Mouse (Mus musculus) urinary bladder, postnatal 4 days (tissue): ENCODE data around the gene Sec14l2.
"Not testable (repeated sequence)": the region's sequence is repeated elsewhere in the genome, so short reads cannot be mapped to it uniquely, and the experiment has no call there.

ENCODE experiments used
- DNase-seq, 2 experiments: peaks; one replicate each; pipeline ENCODE4 v3.0.0; 2021 to 2022; ENCODE audit warnings: low spot score in 2 of 2

The Sec14l2 gene

DNA sequence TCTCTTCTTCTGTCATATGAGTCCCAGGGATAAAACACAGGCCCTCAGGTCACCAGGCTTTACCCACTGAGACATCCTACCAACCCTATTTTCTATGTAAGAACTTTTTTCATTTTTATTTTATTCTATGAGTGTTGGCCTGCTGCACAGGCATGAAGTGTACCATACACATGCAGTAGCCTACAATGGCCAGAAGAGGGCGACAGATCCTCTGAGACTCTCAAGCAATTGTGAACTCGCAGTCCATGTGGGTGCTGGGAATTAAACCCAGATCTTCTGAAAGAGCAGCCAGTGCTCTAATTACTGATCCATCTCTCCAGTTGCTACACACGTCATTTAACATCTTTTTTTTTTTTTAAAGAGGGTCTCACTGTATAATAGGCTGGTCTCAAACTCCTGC is 10.2 kb upstream of the Sec14l2 start:
- DNase-seq = no peak

DNA sequence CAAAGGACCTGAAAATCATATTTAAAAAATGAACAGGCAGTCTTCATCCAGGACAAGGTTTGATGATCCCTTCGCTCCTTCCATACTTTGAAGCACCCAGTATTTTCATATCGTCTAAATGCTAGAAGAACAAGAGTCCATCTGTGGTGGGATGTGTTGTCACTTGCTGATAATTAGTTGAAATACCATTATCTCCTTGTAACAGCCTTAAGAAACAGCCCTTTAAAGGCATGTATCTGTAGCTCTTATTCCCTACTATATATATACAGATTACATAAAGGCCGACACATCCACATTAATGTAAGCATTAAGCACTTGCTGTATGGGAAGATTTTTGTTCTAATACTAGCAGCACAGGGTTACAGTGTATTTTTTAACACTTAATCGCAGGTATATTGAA is 5.2 kb upstream of the Sec14l2 start:
- DNase-seq = not testable (repeated sequence)

DNA sequence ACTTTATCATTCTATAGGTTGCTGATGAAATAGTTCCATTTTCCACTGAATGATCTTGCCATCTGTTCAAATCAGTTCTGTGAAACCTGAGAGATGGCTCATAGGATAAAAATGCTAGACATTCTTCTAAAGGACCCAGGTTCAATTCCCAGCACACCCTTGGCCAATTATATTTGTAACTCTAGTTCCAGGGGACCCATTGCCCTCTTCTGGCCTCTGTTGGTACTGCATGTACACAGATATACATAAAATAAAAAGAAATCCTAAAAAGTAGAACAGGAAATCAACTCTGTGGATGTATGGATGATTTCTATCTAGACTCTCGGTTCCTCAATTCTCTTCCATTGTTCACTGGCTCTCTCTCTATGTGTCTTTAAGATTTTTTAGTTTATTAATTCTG is 3.8 kb upstream of the Sec14l2 start:
- DNase-seq = no peak

DNA sequence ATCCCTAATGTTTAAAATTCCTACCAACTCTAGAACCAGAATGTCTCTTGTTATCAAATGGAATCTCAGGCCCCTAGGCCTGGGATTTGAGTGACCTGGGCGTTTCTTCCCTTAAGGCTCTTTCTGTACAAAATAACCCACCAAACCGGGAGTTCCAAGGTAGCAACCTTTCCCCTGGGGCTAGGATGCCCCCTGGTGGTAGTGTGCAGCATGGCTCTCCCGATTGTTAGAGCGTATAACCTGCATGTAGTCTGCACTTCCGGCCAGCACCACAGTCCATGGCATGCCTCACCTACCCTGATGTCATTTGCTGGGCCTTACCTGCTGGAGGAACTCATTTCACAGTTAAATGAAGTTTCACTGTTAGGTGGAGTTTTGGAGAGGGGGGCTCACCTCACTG is 707 bp upstream of the Sec14l2 start:
- DNase-seq = no peak

DNA sequence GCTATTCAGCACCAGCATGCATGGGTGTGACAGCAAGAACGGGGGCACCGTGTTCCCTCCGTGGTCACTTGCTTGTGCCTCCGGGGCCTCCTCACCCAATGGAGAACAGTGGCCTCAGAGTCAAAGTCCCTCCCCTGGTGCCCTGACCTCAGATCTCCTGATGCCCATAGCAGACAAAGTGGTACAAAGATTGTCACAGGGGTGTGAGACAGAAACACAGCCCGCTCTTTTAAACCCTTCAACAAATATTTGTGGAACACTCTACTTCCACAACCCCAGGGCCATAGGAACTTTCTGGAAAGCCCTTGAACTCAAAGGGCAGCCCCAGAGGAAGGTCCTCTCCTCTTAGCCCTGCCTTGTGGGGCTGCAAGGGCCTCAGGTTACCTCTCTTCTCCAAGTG is 989 bp downstream of the Sec14l2 start:
- DNase-seq = no peak

DNA sequence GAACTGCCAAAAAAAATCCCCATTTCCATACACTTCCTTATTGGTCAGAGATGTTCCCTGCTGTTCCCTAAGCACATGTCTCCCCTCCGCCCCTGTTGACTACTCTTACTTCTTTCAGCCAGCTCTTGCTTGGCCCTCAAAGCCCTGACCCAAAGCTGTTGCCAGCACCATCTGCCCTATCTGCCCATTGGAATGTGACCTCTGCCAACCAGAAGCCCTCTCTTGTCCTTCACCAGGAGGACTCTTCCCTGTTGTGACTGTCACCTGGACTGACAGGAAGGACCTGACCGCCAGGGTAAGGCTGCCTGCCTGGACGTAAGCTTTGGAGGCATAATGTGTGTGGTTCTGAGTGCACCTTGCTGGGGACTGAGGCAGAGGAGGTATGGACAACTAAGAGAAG is 1.5 kb downstream of the Sec14l2 start:
- DNase-seq = no peak

DNA sequence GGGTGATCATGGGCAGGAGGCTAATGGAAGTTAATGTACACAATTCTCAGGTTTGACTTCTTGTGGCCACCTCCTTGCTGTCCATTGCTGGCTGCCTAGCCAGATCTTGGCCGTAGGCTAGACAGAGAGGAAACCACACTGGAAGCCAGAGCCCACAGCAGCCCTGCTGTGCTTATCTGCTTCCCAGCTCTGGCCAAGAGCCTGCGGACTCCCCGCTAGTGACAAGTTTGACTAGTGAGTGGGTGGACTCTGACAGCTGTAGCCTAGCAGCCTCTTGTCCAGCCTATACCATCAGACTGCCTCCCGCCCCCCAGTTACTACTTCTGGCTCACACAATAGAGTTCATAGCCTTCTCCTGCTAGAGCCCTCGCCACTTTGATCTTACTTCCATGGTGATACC is 3.6 kb downstream of the Sec14l2 start:
- DNase-seq = no peak

DNA sequence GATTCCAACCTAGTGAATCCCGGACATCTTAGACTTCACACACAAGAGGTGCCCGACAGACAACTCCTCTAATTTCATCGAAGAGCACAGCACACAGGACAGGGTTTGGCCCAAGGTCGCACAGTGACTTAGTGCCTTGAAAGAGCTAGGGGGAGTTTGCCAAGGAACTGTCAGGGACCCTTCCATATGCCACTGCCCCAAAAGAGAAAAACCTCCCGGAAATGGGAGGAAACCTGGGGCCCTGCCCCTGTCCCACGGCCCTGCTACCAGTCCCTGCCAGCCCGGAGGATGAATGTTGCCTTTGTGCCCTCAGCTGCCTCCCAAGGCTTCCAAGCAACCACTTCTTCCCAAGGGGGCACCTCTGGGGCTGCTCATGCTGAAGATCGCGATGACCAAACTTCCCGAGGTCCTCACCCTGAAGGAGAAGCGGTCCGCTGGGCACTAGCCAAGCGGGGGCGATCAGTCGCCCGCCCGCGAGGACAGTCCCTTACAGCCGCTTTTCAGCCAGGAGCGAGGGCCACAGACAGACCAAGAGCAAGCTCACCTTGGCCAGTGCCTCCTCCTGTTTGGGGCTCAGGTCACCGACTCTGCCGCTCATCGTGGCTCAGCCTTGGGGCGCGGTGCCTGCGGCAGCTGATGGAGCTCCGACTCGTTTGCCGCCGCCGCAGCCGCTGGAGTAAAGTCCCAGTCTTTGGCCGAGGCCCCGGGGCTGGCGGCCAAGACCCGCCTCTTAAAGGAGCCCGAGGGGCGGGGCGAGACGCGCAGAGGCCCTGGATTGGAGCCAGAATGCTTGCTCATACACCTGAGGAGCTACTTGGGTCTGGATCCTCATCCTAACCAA is 4.9 kb downstream of the Sec14l2 start:
- DNase-seq = peak; percentile 57 to 67

DNA sequence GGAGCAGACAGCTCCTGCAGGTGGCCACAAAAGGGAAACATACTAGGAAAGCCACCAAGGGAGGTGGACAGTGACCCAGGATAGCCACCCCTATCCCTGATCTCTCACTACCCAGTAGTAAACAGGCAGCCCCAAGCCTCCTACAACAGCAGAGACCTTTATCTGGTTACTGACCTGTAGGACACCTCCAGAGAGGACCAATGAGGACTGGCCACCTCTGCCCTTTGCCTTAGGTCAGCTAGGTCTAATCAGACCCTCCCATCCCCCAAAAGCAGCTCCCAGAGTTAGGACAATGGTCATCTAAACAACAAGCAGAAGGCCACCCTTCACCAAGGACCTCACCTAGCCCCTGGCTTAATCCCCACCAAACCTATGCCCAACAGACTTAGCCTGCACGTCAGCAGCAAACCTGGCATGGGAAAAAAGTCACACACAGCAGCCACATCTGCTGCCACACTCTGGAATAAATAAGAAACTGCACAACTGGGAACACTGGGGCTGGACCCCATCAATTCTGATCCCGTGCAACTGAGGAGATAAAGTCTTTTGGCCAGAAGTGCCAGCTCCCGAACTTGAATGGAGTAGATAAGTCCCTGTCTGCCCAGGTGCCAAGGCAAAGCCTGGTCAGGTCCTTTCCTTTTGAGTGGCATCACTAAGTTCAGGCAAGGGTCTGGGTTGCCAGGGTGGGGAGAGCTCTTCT is 5.7 kb downstream of the Sec14l2 start:
- DNase-seq = no peak

DNA sequence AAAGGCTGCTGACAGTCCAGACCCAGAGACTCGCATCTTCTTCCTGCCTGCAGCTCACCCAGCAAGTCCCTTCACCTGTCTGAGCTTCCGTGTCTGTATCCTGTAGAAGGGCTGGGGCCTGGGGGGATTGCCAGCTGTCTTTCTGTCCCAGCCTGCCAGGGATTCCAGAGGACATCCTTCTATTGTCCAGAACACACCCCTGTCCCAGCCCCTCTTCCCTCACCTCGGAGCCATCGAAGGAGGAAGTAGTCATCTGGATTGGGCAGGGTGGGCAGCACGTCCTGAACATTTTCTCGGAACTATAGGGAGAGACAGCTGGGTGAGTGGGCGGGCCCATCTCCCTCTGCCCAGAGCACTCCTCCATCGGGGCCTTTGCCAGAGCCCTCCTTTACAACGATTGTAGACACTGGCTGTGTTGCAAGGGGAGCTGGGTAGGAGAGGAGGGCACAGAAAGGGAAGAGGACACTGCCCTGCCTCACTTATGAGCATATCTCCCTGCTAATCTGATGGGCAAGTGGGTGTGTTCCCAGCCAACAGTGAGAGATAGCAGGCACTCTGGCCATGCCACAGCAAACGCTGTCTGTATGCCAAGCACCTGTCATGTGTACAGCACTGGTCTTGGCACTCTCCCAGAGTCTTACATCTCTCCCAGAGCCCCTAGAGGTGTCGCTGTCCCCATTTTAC is 6.6 kb downstream of the Sec14l2 start:
- no peak for DNase-seq

DNA sequence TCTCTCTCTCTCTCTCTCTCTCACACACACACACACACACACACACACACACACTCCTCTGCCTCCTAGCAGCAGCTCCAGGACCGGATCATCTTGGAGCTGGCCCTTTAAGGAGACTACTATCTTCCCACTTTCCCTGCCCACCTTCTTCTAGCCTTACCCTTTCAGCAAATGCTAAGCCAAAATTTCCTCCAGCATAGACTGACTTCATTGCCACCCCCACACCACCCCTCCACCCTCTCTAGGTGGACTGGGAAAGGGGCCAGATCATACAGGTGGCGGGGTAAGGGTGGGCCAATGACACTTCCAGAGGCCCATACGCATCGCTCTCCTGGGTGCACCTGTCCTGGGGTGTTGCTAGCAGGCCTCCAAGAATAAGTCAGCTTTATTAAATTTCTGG is 7.8 kb downstream of the Sec14l2 start:
- no peak for DNase-seq

DNA sequence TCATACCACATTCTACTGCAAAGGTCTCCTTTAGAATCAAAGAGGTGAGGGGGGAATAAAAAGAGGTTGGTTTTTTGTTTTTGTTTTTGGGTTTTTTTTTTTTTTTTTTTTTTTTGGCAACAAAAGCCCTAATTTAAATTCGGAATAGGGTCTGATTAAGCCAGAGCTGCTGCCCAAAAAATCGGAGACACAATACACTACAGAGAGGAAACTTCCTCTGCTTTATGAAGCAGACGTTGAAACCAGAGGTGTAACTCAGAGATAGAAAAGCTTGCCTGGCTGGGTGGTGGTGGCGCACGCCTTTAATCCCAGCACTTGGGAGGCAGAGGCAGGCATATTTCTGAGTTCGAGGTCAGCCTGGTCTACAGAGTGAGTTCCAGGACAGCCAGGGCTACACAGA is 8.7 kb downstream of the Sec14l2 start:
- not testable (repeated sequence) for DNase-seq

DNA sequence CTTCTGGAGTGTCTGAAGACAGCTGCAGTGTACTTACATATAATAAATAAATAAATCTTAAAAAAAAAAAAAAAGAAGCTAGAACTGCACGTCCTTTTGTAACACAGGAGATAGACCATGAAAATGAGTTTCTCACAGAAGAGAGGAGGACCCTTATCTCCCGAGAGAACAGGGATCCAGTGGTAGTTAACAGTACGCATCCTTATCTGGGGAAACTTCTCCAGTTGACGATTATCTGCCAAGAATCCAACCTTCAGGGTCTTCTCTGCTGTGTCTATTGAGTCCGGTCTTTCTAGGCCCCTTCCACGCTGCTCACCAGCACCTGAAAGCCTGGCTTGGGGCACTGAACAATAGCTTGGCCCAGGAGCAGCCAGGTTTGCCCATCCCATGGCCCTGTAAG is 9.2 kb downstream of the Sec14l2 start:
- no peak for DNase-seq

DNA sequence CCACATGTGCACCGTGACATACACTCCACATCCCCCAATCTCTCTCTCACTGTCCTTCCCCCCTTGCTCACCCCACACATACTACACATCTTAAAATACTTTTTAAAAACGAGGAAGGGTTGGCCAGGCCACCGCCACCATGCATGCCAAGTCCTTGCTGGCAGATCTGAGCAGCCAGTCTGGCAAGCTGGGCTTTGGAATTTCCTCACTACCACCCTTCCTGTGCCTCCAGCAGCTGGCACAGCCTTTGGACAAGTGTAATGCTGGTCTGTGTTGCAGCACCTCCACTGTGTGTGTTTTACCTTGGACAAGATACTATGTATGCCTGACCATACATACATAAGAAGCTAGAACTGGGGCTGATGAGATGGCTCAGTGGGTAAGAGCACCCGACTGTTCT is 9.7 kb downstream of the Sec14l2 start:
- no peak for DNase-seq

DNA sequence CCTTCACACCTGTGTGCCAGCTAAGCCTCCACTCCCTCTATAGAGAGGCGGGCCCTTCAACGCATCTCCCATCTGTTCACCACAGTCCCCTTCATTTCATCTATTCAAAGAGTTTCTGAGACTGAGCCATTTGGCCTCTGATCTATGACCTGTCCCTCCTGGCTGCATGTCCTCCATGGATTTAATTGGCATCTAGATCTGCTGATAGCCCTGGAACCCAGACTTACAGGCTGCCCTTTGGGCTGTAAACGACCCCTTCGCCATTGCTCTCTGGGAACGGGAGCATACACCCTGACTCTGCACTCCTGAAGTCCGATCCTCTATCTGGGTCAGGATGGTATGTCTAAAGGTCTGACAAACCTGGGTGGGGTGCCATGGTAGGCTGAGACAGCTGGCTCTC is 10.4 kb downstream of the Sec14l2 start:
- no peak for DNase-seq

DNA sequence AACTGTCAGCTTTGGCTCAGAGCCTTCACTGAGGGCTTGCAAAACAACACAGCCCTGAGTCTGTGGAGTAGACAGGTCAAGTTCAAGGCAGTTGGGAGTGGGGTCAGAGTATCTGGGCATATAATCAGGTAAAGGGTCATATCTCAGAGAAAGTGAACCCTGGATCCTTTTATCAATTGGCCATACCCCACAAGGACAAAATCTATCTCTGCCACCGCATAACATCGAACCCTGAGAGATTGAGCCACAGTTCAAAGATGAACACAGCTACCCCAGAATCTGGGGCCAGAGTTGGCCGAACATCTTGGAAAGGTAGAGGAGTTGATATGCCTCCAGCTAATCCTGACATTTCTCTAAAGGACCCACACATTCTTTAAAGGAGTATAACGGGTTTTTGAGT is 11.2 kb downstream of the Sec14l2 start:
- DNase-seq = no peak

DNA sequence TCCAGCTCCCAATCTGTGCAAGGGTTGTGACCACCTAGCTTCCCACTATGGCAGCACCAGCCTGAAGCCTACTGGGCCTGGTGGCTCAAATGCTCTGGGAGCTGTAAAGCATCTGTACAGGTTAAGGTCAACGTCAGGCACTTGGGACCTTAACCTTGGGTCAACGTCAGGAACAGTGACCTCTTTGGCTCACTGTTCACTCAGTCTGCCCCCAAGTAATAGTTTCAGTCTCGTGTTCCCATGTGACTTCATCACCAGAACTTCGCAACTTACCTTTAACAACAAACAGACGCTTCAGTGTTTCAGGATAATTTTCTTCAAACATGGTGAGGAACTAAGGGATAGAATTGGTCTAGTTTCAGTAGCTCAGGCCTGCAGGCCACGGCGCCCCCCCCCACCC is 14.5 kb downstream of the Sec14l2 start:
- no peak for DNase-seq

DNA sequence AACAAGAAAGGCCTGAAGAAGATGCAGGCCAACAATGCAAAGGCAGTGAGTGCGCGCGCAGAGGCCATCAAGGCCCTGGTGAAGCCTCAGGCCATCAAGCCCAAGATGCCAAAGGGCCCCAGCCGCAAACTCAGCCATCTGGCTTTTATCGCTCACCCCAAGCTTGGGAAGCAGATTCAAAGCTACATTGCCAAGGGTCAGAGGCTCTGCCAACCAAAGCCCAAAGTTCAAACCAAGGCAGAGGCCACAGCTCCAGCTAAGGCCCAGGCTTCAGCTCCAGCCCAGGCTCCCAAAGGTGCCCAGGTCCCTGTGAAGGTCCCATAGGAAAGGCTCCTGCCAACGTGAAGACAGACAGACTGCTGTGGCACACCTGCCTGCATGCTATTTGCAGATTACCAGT is 15.3 kb downstream of the Sec14l2 start:
- DNase-seq = not testable (repeated sequence)

DNA sequence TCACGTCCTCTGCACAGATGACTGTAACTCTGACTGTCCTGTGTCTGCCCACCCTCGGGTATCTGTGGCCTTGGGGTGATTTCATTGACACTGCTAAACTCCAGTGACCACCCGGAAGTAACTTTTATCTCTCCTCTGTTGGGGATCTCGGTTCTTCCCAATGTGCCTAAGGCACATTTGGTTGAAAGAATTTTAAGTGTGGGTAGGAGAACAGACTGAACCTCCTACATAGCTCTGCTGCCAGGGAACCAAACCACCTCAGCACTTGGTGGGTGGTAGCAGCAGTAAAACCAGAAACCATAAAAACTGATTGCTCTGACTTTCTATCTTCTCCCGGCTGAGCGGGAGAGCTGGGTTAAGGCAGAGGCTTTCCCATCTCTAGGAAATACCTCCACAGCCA is 17.8 kb downstream of the Sec14l2 start:
- DNase-seq = no peak

DNA sequence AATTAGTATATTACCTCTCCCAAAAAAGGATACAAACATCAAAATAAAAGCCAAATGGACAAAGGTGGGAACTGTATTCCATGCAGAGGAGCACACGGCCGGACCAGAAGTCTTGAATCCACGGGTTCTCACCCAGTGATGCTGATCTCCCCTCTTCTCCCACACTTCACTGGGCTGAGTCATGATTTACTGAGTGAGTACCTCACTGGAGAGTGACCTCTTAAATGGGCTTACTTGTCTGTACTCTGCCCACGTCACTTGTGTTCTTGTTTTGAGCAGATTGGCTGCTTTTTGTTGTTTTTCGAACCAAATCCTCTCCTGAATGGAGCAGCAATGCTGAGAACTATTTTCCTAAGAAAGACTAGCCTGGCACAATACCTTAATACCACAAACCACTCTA is 18.2 kb downstream of the Sec14l2 start:
- no peak for DNase-seq

DNA sequence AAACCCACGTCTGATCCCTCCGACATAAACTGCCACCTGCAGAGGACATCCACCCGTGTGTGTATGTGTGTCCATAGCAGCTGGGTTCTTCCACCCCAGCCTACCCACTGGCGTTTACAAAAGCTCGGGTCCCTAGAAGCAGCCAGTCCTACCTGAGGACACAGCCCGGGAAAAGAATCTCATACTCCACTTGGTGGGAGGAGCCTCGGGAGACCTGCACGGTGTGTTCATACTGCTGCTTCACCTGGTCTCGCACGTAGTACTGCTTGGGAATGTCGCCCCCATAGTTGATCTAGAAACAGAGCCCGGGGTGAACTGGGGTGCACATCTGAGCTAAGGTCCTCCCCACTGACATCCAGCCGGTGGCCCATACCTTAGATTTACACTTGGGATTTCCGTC is 19.7 kb downstream of the Sec14l2 start:
- no peak for DNase-seq

DNA sequence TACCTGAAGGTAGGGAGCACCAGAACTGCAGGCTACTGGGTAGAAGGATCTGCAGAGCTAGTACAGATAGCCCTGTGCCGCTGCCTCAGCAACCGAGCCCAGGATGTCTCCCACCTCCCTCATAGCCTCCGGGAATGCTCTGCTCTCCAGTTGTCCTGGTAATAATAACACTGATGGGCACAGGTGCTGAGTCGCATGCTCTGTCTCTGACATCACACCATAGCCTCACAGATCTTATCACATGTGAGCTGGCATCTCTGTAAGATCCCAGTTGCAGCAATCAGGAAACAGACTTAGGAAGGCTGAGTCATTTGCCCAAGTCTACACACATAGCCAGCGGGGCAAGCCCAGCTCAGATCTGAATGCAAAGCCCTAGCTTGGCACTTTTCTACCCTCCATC is 21.4 kb downstream of the Sec14l2 start:
- no peak for DNase-seq

DNA sequence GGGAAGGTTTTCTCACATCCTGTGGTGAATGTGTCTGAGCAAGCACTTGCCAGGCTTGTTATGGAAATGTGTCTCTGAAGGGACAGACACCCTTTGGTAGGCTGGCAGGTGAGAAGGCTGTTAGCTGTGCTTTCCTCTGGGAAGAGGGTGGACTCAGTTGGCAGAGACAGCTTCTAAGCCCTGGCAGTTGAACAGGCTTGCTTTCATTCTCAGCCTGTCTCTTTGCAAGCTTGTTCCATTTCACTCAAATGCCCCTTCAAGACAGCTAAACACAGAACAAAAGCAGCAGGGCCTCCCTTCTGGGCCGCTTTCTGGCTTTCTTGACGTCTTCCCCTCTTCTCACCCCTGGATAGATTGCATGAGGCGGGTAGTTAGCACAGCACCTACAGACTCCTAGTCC is 23.8 kb downstream of the Sec14l2 start:
- DNase-seq = no peak
